Mouse (Mus musculus) intestine, embryonic 14.5 days (tissue): Measurements from ENCODE around the gene Ptpn7. TPM values are rescaled to one million over a fixed set of nuclear protein-coding genes. Genes with fewer than 3 reads are reported as not detected.
A peak's percentile ranks its signal among the peaks of the same experiment; 100 is the strongest.
"Not testable (repeated sequence)": the region's sequence is repeated elsewhere in the genome, so short reads cannot be mapped to it uniquely, and the experiment has no call there.

Experiments used
- ATAC-seq: fragments of 200-750 bp; cut with Nextera tagmentation; replicated peaks from 2 replicates; pipeline ENCODE4 v1.8.0; 2017; ENCODE audit warnings: low read depth, moderate number of reproducible peaks, moderate TSS enrichment, moderate library complexity; ENCODE audit not compliant: low FRiP score, low TSS enrichment
- DNase-seq: peaks from one replicate; pipeline ENCODE4 v3.0.0-alpha.2; 2018; ENCODE audit warnings: low spot score
- H3K27ac ChIP-seq: fragments of 300-500 bp; sonication (generic); 2 replicates; pipeline ENCODE4 v1.5.1; 2014; ENCODE audit warnings: low read depth, mild to moderate bottlenecking, control low read depth
- H3K27me3 ChIP-seq: fragments of 300-500 bp; sonication (generic); replicated peaks from 2 replicates; pipeline ENCODE4 v1.6.1; 2014; ENCODE audit warnings: low read length, control low read depth; ENCODE audit not compliant: control insufficient read depth, insufficient read depth
- H3K36me3 ChIP-seq: fragments of 300-500 bp; sonication (generic); 2 replicates; pipeline ENCODE4 v1.6.1; 2014; ENCODE audit warnings: low read length, control low read depth; ENCODE audit not compliant: control insufficient read depth, insufficient read depth
- H3K4me1 ChIP-seq: fragments of 300-500 bp; sonication (generic); replicated peaks from 2 replicates; pipeline ENCODE4 v1.6.1; 2014; ENCODE audit warnings: low read length, control low read depth, mixed read lengths; ENCODE audit not compliant: control insufficient read depth, insufficient read depth
- H3K4me2 ChIP-seq: fragments of 300-500 bp; sonication (generic); 2 replicates; pipeline ENCODE4 v1.6.1; 2014; ENCODE audit warnings: low read length
- H3K4me3 ChIP-seq: fragments of 300-500 bp; sonication (generic); 2 replicates; pipeline ENCODE4 v1.5.1; 2014; ENCODE audit warnings: low read depth, low read length, control low read depth, mixed read lengths
- H3K9ac ChIP-seq: fragments of 300-500 bp; sonication (generic); 2 replicates; pipeline ENCODE4 v1.6.1; 2014; ENCODE audit warnings: mild to moderate bottlenecking, low read length
- H3K9me3 ChIP-seq: fragments of 300-500 bp; sonication (generic); 2 replicates; pipeline ENCODE4 v1.6.1; 2016; ENCODE audit warnings: low read length, control low read depth; ENCODE audit not compliant: control insufficient read depth
- WGBS: fragments of 180-500 bp; shearing (Covaris S2); extraction: QIAGEN DNeasy Blood & Tissue Kit; methylation state at CpG from one replicate; pipeline ENCODE4 v1.1.7; 2014; 5-methylcytosine and 5-hydroxymethylcytosine counted together
- polyA plus RNA-seq: library from polyadenylated mRNA; unstranded; fragments of >200 nt; fragmentation: Nextera tagmentation; extraction: Ambion mirVana; gene quantifications from 2 replicates; pipeline ENCODE4 v1.2.1, GENCODE M21; 2014

Gene Ptpn7
- polyA plus RNA-seq, 1 experiment from 2014 or later: 2.0 TPM

- H3K27ac ChIP-seq: no peak overlapping the region
- WGBS: 62% methylated on average over 4 of the region's 4 CpGs
- DNase-seq: no peak
Observed at GRCm38 (mm10) chr1:135181275-135181674, 48.8 kb downstream of the Ptpn7 start.

GRCm38 (mm10) chr1:135181880-135182623 is 49.6 kb downstream of the Ptpn7 start:
- Histone ChIP-seq H3K27ac (0 out of 2 replicates have a peak overlapping the region, but pooled peaks have one; percentile 2), H3K9ac (no peak overlapping the region), H3K4me3 (no peak overlapping the region), H3K4me2 (no peak overlapping the region), H3K36me3 (no peaks in the 10 kb centered on the region), H3K4me1 (no peaks in the 10 kb centered on the region; the same call in 1 of the 2 replicates), H3K27me3 (no peaks in the 10 kb centered on the region), H3K9me3 (no peaks in the 10 kb centered on the region)
- DNase-seq (no peak), ATAC-seq (no peak)
- 89% methylated on average over 8 of the region's 8 CpGs for WGBS

More at GRCm38 (mm10) chr1:135181275-135181674, 48.8 kb downstream of the Ptpn7 start:
- ATAC-seq: no peak
- Histone ChIP-seq H3K9me3 (no peaks in the 10 kb centered on the region), H3K4me1 (no peaks in the 10 kb centered on the region; the same call in 1 of the 2 replicates), H3K4me3 (no peak overlapping the region), H3K4me2 (no peak overlapping the region), H3K27me3 (no peaks in the 10 kb centered on the region), H3K9ac (no peak overlapping the region), H3K36me3 (no peaks in the 10 kb centered on the region)

- Histone ChIP-seq H3K9me3 (no peaks in the 10 kb centered on the region), H3K27ac (peak overlapping the region; percentile 47; the same call in 1 of the 2 replicates), H3K27me3 (no peaks in the 10 kb centered on the region), H3K4me1 (no peaks in the 10 kb centered on the region; the same call in 1 of the 2 replicates), H3K36me3 (no peaks in the 10 kb centered on the region), H3K4me2 (no peak overlapping the region), H3K9ac (no peak overlapping the region), H3K4me3 (no peak overlapping the region)
- 0 out of 2 replicates have a peak, but pooled peaks have one; percentile 43 for ATAC-seq
- 61% methylated on average over 3 of the region's 3 CpGs for WGBS
- no peak for DNase-seq
Observed at GRCm38 (mm10) chr1:135182975-135183374, 50.5 kb downstream of the Ptpn7 start.

DNA sequence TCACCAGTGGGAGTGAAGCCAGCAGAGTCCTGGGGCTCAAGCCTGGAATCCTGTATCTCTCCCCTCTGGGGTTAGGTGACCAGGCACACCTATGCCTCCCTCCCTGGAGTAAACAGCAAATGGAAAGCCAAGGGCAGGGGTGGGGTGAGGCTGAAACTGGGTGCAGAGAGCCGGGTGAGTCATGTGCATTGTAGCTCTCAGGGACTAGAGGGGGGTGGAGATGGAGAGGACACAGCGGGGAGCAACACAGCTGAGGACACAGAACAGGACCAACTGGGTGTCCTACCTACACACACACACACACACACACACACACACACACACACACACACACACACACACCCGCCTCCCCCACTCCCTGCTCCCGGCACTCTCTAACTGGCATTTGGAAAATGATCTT is 50.9 kb downstream of the Ptpn7 start:
- no peaks in the 10 kb centered on the region for H3K9me3 ChIP-seq
- ATAC-seq: peak; percentile 65
- no peaks in the 10 kb centered on the region for H3K27me3 ChIP-seq
- 57% methylated on average over 4 of the region's 4 CpGs for WGBS
- peak overlapping the region; percentile 47; the same call in 1 of the 2 replicates for H3K27ac ChIP-seq
- no peaks in the 10 kb centered on the region; the same call in 1 of the 2 replicates for H3K4me1 ChIP-seq
- no peak for DNase-seq
- no peaks in the 10 kb centered on the region for H3K36me3 ChIP-seq
- no peak overlapping the region for H3K9ac ChIP-seq
- no peak overlapping the region for H3K4me3 ChIP-seq
- H3K4me2 ChIP-seq: no peak overlapping the region

- H3K27ac ChIP-seq: 0 out of 2 replicates have a peak overlapping the region, but pooled peaks have one; percentile 6
- no peak overlapping the region for H3K9ac ChIP-seq
- no peaks in the 10 kb centered on the region for H3K9me3 ChIP-seq
- no peaks in the 10 kb centered on the region for H3K36me3 ChIP-seq
- WGBS: 53% methylated on average over 11 of the region's 11 CpGs
- no peak overlapping the region for H3K4me3 ChIP-seq
- DNase-seq (no peak), ATAC-seq (no peak)
- no peaks in the 10 kb centered on the region; the same call in 1 of the 2 replicates for H3K4me1 ChIP-seq
- H3K4me2 ChIP-seq: no peak overlapping the region
- no peaks in the 10 kb centered on the region for H3K27me3 ChIP-seq
Observed at GRCm38 (mm10) chr1:135183941-135184570, 51.6 kb downstream of the Ptpn7 start.

- Histone ChIP-seq H3K36me3 (no peaks in the 10 kb centered on the region), H3K9ac (no peak overlapping the region), H3K4me3 (no peak overlapping the region), H3K27ac (no peak overlapping the region), H3K27me3 (no peaks in the 10 kb centered on the region), H3K4me1 (no peaks in the 10 kb centered on the region; the same call in 1 of the 2 replicates), H3K9me3 (no peaks in the 10 kb centered on the region), H3K4me2 (no peak overlapping the region)
- DNase-seq (no peak), ATAC-seq (no peak)
- 50% methylated on average over 5 of the region's 5 CpGs for WGBS
Observed at GRCm38 (mm10) chr1:135185936-135186335, 53.4 kb downstream of the Ptpn7 start.

DNA sequence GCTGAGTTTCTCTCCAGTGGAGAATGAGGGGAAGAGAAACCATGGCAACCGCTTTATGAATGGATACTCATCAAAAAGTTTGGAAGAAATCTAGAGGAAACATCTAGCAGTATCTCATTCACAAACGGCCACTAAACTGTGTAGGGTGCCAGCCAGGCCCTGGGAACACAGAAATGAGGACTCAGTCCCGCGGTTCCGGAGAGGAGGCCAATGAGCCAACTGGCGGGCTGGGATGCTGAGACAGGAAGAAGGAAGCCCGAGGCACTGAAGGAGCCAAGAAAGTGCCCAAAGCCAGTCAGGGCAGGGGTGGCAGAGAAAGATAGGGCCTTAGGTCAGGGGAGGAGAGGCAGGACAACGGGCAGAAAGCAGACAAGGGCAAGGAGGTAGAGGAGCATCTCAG is 53.9 kb downstream of the Ptpn7 start:
- Histone ChIP-seq H3K27me3 (no peaks in the 10 kb centered on the region), H3K27ac (no peak overlapping the region), H3K9ac (no peak overlapping the region), H3K36me3 (no peaks in the 10 kb centered on the region), H3K9me3 (no peaks in the 10 kb centered on the region), H3K4me3 (no peak overlapping the region), H3K4me2 (no peak overlapping the region), H3K4me1 (no peaks in the 10 kb centered on the region; the same call in 1 of the 2 replicates)
- ATAC-seq (no peak), DNase-seq (no peak)
- 42% methylated on average over 8 of the region's 8 CpGs for WGBS

- H3K9me3 ChIP-seq, H3K27ac ChIP-seq, H3K4me3 ChIP-seq, H3K27me3 ChIP-seq, H3K4me2 ChIP-seq, DNase-seq, H3K9ac ChIP-seq, ATAC-seq, H3K4me1 ChIP-seq, H3K36me3 ChIP-seq: not testable (repeated sequence)
- WGBS: 34% methylated on average over 2 of the region's 2 CpGs
Observed at GRCm38 (mm10) chr1:135187016-135187415, 54.5 kb downstream of the Ptpn7 start.
